Mouse (Mus musculus) heart, postnatal 14 days (tissue): ENCODE data around the gene Rab30. TPM values are rescaled to one million over a fixed set of nuclear protein-coding genes. Genes with fewer than 3 reads are reported as not detected.
"Not testable (repeated sequence)": the region's sequence is repeated elsewhere in the genome, so short reads cannot be mapped to it uniquely, and the experiment has no call there.

ENCODE experiments used
- DNase-seq, 2 experiments: peaks; one replicate each; pipeline ENCODE4 v3.0.0; 2021 to 2022
- intact Hi-C: fragments of 180-260 bp; cut with DNase I; formaldehyde crosslinking; loops from one replicate; pipeline ENCODE4 v1.15.1; 2025
- total RNA-seq, 2 experiments: library from RNA; stranded (reverse); gene quantifications; 2 replicates each; pipeline ENCODE4 v1.2.3; 2021

The Rab30 gene
- total RNA-seq, 2 experiments from 2014 or later, result 13.5 to 17.1 TPM

DNA sequence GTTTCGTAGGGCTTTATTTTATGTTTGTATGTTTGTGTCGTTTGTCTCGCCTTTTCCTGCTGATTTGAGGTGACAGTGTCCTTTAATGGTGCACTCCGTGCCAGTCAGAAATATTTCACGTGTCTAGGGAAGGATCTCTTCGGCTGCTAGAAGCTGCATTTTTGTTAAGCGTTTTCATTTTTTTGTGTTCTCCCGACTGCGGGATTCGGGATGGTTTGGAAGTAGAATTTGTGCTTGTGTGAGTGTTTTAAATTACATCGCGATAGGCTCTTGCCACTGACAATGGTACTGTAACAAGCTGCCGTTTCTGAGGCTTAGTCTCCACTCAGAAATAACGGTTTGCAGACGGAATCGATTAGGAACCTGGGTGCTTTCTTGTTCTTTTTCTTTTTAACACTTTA, 938 bp downstream of the Rab30 start:
- no peak for DNase-seq
- intact Hi-C loops, result loop anchor here (2.0 to 10.0 kb wide), 5 partner anchors 18 to 352 kb away; partner anchors contain the start of genes Ankrd42, Ccdc90b and Pcf11

- DNase-seq, result no peak
Measured at GRCm38 (mm10) chr7:92742774-92743173, 1.4 kb downstream of the Rab30 start.

GRCm38 (mm10) chr7:92743325-92743724, 1.9 kb downstream of the Rab30 start:
- intact Hi-C loops, result loop anchor here (2.0 to 10.0 kb wide), 5 partner anchors 17 to 351 kb away; partner anchors contain the start of genes Ankrd42, Ccdc90b and Pcf11
- DNase-seq, result no peak

More at GRCm38 (mm10) chr7:92742774-92743173, 1.4 kb downstream of the Rab30 start:
- intact Hi-C loops, result loop anchor here (2.0 to 10.0 kb wide), 5 partner anchors 18 to 352 kb away; partner anchors contain the start of genes Ankrd42, Ccdc90b and Pcf11

- no peak for DNase-seq
Measured at GRCm38 (mm10) chr7:92750395-92750794, 9.0 kb downstream of the Rab30 start.

DNA sequence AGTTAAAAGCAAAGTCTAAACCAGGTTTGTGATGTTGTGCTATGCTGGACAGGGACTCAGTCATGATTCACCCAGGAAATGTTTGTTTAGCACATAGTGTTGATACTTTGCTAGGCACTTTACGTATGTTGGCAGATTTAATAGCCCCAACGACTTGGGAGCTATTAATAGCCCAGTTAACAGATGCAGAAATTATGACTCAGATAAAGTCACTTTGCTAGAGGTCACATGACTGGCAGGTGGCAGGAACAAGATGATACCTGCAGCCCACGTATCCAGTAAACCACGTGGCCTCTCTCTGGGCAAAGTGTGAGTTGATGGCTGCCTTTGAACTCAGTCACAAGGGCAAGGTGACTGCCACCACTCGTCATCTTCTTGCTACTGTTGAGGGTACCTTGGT, 16.7 kb downstream of the Rab30 start:
- intact Hi-C loops, result no loop called here
- DNase-seq, result no peak

More at GRCm38 (mm10) chr7:92750395-92750794, 9.0 kb downstream of the Rab30 start:
- intact Hi-C loops, result no loop called here

GRCm38 (mm10) chr7:92760651-92761050, 19.2 kb downstream of the Rab30 start:
- no peak for DNase-seq
- intact Hi-C loops, result loop anchor here (2.0 kb wide), 1 partner anchor 18 kb away; no protein-coding TSS in a partner anchor

GRCm38 (mm10) chr7:92761161-92761560, 19.8 kb downstream of the Rab30 start:
- intact Hi-C loops, result loop anchor here (2.0 kb wide), 1 partner anchor 18 kb away; no protein-coding TSS in a partner anchor
- peak; percentile 29 to 34 for DNase-seq

DNA sequence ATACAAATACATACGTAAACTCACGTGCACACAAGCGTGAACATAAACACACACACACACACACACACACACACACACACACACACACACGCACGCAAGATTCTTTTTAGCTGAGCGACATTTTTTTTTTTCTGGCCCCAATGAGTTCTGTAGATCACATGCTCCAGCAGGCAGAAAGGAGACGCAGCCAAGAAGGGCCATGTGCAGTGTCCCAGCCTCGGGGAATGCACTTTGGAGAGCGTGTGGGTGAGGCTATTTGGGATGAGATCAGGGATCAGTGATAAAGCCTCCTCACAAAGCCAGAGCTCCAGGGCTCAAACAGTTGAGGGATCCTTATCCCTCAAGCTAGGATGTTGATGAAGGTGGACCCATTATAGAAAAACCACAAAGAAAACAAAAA, 24.0 kb downstream of the Rab30 start:
- intact Hi-C loops, result no loop called here
- peak; percentile 32 to 47 for DNase-seq

DNA sequence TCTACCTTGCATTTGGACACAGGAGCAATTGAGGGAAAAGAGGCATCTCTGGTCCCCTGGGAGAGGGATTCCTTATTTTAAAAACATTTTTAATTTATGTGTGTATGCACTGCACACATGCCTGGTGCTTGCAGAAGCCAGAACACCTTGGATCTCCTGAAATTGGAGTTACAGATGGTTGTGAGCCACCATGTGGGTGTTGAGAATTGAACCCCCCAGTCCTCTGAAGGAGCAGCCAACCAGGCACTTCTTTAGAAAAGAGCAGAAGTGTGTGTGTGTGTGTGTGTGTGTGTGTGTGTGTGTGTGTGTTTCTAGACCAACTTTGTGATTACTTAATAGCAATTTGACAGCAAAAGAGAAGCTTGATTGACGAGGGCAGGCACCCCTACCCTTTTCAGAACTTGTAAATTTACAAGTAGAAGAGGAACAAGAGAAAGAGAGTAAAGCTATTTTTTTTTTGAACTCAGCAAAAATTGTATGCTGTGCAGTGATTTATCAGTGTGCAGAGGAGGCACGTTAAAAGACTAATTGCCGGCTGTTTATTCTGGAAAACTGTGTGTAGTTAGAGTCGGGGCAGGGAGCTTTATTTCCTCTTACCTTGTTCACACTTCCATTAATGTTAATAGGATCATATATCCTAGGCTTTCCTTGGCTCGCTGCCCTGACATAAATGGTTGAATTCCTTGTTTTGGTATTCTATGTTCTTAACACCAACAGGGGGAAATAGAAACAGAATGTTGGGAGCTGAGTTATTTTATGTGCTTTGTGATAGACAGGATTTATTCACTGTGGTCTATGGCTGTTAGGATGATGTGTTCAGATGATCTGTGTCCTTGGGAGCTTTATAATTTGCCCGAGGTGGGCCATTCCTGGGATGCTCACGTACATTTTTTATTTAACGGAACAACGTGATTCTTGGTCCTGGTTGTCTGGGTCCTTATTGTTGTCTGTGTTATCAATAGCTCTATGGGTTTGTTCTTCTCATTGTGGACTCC, 25.0 kb downstream of the Rab30 start:
- DNase-seq, result no peak
- intact Hi-C loops, result no loop called here

DNA sequence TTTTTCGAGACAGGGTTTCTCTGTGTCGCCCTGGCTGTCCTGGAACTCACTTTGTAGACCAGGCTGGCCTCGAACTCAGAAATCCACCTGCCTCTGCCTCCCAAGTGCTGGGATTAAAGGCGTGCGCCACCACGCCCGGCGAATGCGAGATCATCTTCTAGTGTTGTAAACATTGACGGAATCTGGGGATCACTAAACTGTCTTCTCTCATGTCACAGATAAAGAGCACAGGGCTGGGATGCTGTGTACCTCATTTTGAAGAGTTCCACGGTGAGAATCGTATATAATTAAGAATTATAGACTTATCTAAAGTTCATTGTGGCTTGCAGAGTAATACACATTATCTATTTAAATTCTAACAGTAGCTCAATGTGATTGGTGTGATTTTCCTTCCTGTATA, 26.7 kb downstream of the Rab30 start:
- intact Hi-C loops, DNase-seq: not testable (repeated sequence)

DNA sequence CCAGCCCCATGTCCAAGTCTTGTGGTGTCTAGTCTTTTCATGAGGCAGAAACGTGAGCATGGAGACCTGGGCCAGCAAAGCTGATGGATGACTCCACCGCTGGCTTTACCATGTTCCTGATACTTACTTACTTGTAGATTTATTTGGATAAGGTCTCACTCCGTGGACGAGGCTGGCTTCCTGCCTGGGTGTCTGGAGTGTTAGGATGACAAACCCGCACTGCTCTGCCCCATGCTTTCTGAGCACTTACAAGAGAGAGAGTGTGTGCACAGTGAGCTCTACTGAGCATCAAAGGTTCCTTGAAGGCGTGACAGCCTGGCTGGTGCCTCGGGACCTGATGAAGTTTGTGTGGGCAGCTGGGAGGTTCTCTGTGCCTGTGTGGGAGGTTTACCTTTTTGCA, 27.5 kb downstream of the Rab30 start:
- intact Hi-C loops, result no loop called here
- DNase-seq, result no peak

DNA sequence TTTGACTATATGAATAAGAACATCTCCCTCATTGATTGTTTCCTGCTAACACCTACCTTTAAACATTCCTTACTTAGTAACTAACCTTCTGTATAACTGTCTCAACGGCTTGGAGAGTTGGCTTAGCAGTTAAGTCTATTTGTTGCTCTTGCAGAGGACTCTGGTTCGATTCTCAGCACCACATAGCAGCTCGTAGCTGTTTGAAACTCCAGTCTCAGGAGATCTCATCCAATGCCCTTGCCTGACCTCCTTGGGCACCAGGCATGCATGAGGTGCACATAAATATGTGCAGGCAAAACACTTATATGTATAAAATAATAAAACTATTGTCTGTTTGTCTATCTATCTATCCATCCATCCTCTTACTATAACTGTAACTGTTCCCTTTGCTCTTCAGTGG, 31.6 kb downstream of the Rab30 start:
- DNase-seq, result no peak
- intact Hi-C loops, result no loop called here

- intact Hi-C loops, result no loop called here
- no peak for DNase-seq
Measured at GRCm38 (mm10) chr7:92773596-92773995, 32.2 kb downstream of the Rab30 start.

DNA sequence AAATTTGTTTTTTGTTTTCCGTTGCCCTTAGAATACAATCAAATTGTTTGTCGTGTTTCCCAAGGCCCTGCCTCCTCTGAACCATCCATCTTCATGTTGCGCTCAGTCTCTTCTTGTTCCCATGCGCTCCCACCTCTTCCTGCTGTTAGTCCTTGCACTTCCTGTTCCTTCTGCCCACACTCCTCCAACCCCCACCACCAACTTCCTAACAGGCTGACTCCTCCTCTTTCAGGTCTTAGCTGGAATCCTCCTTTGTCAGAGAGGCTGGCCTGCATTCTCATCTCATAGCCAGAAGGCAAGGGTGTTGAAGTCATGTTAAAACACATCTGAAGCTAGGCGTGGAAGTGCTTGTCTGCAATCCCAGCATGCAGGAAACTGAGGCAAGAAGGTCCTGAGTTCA, 33.3 kb downstream of the Rab30 start:
- intact Hi-C loops, result no loop called here
- DNase-seq, result no peak

- no peak for DNase-seq
- intact Hi-C loops, result no loop called here
Measured at GRCm38 (mm10) chr7:92775703-92776102, 34.3 kb downstream of the Rab30 start.

GRCm38 (mm10) chr7:92776647-92777046, 35.2 kb downstream of the Rab30 start:
- intact Hi-C loops, result no loop called here
- DNase-seq, result no peak

DNA sequence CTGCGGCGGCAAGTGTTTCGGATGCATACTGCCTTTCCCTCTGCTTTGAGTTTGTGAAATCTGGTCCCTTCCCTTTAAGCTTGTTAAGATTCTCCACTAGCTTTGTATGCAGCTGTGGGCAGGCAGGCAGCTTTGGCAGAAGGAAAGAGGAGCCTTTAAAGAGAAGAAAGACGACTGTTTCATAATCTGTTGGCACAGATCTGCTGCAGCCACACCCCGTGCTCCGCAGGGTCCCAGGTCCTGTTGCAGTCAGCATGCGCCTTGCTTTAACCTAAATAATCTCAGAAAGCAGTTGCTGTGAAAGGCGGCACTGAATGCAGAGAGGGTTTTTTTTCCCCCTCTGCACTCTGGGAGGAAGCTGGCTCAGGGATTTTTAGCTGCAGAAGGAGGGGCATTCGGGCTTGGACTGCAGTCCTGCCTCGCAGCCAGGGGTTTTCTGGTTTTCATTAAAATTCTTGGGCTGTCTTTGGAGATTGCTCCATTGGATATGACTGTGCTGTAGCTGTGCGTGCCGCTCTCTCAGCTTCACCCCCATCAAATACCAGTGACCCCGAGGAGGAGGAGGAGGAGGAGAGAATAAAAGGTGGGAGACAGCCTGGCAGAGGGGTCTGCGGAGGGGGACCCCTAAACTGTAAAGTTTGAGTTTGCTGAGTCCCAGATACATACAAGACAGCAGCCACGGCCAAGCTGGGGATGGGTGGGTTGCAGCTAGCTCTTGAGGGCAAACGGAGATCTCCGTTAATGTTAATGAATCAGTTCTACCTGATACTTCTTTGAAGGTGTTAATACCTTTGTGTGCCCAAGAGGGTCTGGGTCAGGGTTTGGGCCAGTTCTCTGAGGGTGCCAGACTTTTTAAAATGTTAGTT, 35.9 kb downstream of the Rab30 start:
- peak; percentile 42 to 51 for DNase-seq
- intact Hi-C loops, result no loop called here

- intact Hi-C loops, result no loop called here
- no peak for DNase-seq
Measured at GRCm38 (mm10) chr7:92779058-92779457, 37.7 kb downstream of the Rab30 start.

GRCm38 (mm10) chr7:92781361-92781760, 40.0 kb downstream of the Rab30 start:
- DNase-seq, result no peak
- intact Hi-C loops, result no loop called here

- intact Hi-C loops, result no loop called here
Measured at GRCm38 (mm10) chr7:92781948-92782347, 40.5 kb downstream of the Rab30 start.

DNA sequence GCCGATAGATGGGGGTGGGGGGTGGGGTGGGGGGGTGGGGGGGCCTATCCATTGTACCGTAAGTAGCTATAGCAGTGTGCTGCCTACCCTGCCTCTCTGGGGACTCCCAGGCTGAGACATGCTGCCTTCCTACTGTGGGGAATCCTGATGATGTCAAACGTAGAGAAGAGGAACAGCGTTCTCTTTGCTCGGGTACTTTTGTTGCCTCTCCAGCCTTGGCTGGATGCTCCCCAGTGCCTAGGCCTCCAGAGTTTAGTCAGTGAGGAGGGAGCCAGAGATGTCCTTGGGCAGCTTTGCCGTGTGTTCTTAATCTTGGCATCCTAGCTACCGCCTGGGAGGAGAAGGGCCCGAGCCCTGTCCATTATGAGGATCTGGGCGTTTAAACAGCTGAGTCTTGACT, 41.1 kb downstream of the Rab30 start:
- intact Hi-C loops, result no loop called here
- no peak for DNase-seq

More at GRCm38 (mm10) chr7:92781948-92782347, 40.5 kb downstream of the Rab30 start:
- no peak for DNase-seq
